Mouse (Mus musculus) testis, postnatal 14 days (tissue): Measurements from ENCODE around the gene Drd3.

Source experiments
- DNase-seq: peaks from one replicate; pipeline ENCODE4 v3.0.0; 2021; ENCODE audit warnings: low spot score

Drd3 gene

DNA sequence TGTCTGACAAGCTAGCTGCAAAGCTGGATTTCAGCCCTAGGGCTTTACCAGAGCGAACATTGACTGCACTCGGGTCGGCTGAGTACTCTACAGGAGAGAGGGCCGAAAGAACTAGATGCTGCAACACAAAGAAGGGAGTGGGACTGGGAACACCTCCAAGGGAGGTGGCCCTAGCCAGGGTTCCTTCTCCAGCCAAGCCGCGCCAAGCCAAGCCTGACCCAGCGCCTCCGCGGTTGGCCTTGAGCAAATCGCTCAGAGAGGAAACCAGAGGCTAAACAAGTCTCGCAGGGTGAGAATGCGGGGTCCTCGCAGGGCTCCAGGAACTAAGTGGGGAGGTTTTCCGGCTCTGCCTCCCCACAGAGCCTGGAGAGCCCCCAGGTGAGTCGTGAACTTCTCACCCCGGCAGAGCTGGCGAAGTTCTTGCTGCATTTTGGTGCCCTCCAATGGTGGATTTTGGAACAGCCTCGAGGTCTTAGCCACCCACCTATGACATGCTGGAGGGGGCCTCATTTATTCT is 48.0 kb downstream of the Drd3 start:
- DNase-seq, result peak; percentile 74

DNA sequence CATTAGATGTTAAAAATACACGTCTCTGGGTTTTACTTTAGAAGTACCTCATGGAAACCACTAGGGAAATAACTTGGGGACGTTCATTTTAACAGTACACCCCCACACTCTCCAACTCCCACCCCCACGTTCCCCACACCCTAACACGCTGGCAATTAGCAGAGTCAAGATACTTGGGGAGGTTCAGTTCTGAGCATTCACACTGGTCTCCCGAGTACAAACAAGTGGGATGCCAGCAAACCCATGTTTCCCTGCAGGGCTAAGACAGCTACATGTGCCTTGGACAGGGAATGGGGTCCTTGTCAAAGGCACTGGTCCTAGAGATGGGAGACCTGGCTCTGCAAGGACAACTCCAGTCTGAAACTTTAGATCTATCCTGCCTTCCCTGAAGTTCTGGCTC is 48.6 kb downstream of the Drd3 start:
- no peak for DNase-seq

GRCm38 (mm10) chr16:43804364-43804763 is 50.5 kb downstream of the Drd3 start:
- no peak for DNase-seq

- DNase-seq, result no peak
Measured at GRCm38 (mm10) chr16:43807048-43807447, 53.2 kb downstream of the Drd3 start.

DNA sequence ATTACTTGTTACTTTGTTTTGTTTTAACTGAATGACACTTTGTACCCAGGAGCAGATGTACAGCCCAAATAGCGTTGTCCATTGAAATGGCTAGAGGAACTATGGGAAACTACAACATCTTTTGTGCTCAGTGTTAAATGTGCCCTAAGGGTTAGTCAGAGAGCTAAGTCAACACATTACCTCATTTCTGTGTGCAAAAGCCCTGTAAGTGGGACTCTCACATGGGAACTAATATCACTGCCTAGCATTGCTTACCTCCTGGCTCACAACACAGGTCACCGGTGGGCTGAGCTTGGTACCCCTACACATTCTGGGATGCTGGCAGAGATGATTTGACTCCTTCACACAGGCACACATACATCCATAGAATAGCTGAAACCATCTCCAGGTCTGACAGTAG is 55.6 kb downstream of the Drd3 start:
- no peak for DNase-seq

- no peak for DNase-seq
Measured at GRCm38 (mm10) chr16:43811402-43811801, 57.6 kb downstream of the Drd3 start.

DNA sequence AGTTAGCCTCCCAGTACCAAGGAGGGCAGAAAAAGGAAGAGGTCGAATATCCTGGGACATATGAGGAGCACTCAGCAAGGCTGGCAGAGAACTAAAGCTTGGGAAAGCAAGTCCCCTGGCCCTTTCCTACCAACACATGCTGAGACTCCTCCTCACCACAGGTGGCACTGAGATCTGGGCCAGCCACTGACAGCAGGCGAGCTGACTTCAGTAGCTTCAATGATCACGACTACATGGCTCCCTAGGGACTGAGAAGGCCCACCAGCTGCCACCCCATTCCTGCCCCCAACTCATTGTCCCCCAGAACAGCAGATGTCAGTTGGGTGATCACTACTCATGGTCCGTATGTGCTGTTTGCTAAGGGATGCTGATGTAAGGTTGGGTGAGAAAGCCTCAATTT is 60.8 kb downstream of the Drd3 start:
- DNase-seq, result no peak

DNA sequence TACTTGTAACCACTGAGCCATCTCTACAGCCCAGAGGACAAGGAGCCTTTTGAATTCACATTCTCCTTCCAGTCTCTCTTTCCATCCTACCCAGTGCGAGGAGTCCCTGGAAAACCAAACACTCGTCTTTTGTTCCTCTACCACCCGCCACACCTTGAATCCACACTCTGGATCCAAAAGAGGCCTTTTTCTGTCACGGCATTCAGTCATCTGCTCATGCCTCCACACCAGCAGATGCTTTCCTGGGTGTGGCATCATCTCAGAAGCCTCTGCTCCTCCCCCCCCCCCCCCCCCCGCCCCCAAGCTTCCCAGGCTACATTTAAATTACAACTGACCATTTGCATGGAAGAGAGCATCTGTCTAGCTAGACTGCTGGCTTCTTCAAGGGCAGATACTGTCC is 62.5 kb downstream of the Drd3 start:
- DNase-seq, result no peak

- DNase-seq, result no peak
Measured at GRCm38 (mm10) chr16:43818404-43818803, 64.6 kb downstream of the Drd3 start.

DNA sequence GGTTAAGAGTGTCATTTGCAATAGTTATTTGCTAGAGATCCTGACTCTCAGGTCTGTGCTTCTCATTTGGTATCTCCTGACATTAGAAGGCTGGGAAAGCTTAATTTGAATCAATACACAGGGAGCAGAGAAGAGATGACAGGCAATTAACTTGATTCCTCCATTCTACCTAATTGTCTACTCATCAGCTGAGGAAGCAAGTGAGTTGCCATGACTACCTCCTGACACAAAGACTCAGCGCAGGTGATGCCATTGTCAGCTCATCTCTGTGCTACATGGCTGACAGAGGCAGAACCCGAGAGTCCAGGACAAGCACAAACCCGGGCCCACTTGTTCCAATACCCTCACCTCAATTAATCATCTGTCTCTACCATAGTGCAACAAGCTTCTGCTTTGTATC is 73.7 kb downstream of the Drd3 start:
- no peak for DNase-seq

DNA sequence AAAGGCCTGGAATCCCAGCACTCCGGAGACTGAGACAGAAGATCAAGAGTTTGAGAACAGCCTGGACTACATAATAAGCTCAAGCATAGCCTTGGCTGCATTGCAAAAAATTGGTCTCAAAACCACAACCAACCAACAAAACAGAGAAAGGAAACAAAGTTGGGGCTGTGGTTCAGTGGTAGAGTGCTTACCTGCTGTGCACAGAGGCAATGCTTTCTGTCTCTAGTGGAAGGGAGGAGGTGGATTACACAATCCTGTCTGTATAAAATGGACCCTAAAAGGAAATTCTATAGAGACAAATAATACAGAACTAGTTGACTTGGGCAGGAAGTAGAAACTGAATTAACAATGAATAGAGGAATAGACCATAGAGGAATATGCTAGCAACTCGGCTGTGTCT is 78.1 kb downstream of the Drd3 start:
- DNase-seq, result no peak

GRCm38 (mm10) chr16:43841236-43841635 is 87.4 kb downstream of the Drd3 start:
- DNase-seq, result no peak

DNA sequence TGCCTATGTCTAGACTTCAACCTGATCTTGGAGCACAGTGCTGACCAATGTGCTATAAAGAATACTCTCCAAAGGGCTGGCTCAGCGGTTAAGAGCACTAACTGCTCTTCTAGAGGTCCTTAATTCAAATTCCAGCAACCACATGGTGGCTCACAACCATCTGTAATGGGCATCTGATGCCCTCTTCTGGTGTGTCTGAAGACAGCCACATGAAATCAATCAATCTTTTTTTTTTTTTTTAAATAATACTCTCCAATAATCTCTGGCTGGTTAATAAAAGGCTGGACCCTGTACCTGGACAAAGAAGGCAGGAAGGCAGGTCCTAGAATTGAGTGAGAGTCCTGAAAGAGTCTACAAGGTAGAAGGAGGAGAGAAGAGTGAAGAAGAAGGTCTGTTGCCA is 96.0 kb downstream of the Drd3 start:
- no peak for DNase-seq

DNA sequence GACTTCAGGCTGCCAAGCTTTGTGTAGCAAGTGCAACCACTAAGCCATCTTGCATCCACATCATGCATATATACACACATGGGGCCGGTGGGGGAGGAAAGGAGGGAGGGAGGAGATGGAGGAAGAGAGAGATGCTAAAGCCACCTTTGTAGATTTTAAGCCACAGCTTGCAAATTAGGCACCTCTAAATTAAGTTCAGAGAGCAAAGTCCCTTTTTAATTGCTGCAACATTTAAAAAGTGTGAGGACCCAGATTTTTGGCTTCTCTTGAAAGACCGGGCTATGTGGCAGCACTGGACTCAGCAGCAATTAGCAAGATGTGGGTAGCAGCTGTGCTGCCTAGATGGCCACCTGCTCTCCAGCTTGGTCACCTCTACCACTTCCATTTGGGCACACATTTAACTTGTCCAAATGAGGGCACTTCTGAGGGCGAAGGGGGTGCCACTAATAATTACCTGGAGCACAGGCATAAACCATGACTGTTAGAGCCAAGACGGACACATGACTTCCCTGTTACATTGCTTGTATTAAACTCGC is 105.2 kb downstream of the Drd3 start:
- DNase-seq, result no peak

DNA sequence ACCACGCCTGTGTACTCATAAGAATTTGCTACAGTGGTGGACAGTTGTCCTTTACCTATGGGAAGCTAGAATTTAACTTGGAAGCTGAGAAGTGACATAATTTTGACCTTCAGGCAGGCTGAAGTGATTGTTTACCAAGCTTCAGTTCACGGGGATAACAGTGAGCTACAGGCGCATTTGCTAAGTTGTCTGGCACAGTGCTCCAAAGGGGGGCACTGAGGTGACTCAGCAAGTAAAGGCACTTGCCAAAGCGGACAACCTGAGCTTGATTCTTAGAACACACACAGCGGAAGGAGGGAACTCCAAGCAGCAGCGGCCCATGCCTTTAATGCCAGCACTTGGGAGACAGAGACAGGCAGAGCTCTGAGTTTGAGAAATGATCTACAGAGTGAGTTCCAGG is 106.8 kb downstream of the Drd3 start:
- no peak for DNase-seq

DNA sequence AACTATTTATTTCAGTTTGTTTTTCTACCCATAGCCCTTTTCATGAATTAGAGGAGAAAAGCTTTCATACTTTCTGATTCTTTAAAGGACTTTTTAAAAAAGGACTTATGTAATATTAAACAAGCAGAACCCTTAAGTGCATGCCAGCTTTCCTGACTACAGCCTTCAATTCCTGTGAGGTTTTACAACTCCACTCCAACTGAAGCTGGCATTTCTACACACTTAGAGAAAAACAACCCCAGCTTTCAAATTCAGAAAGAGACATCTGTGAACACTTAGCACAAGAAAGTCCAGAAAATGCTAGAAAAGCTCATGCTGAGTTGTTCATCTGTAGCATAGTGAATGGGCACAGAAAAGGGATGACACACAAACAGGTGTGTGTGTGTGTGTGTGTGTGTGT is 116.0 kb downstream of the Drd3 start:
- no peak for DNase-seq

- DNase-seq, result no peak
Measured at GRCm38 (mm10) chr16:43871419-43871818, 117.6 kb downstream of the Drd3 start.
